Mouse (Mus musculus): ENCODE data around the gene Kdm4b. TPM values are rescaled to one million over a fixed set of nuclear protein-coding genes. Genes with fewer than 3 reads are reported as not detected.

Kdm4b gene
- polyA plus RNA-seq, 1 experiment from 2014 or later, result 13.5 TPM

- ATAC-seq (ENCODE audit: low FRiP score, low TSS enrichment) (no peak), DNase-seq (ENCODE audit: low spot score) (no peak)
- Histone ChIP-seq H3K4me2 (replicated peaks; ENCODE audit: low read depth) (no peak overlapping the region), H3K9me3 (ENCODE audit: control insufficient read depth, low read length) (no peaks in the 10 kb centered on the region), H3K4me3 (ENCODE audit: low read depth, low read length) (no peak overlapping the region), H3K27ac (replicated peaks) (no peak overlapping the region), H3K36me3 (ENCODE audit: control insufficient read depth, insufficient read depth, low read length) (no peaks in the 10 kb centered on the region), H3K27me3 (ENCODE audit: control insufficient read depth, insufficient read depth, low read length) (no peaks in the 10 kb centered on the region), H3K4me1 (replicated peaks; ENCODE audit: control insufficient read depth, insufficient read depth) (0 out of 2 replicates have a peak, but pooled peaks cover 4% of the 10 kb centered on the region), H3K9ac (ENCODE audit: low read length) (no peak overlapping the region)
- WGBS, result 58% methylated on average over 1 of the region's 1 CpGs
- TF ChIP-seq EP300 (optimal IDR thresholded peaks at IDR 0.05) (no peak), CTCF (IDR thresholded peaks at IDR 0.05; ENCODE audit: low read depth) (no peak)
These were observed 32.6 kb upstream of the Kdm4b start for GRCm38 (mm10) chr17:56293291-56293690.

- Histone ChIP-seq H3K27ac (replicated peaks) (no peak overlapping the region), H3K9me3 (ENCODE audit: control insufficient read depth, low read length) (no peaks in the 10 kb centered on the region), H3K4me1 (replicated peaks; ENCODE audit: control insufficient read depth, insufficient read depth) (0 out of 2 replicates have a peak, but pooled peaks cover 2% of the 10 kb centered on the region), H3K4me2 (replicated peaks; ENCODE audit: low read depth) (no peak overlapping the region), H3K36me3 (ENCODE audit: control insufficient read depth, insufficient read depth, low read length) (no peaks in the 10 kb centered on the region), H3K4me3 (ENCODE audit: low read depth, low read length) (no peak overlapping the region), H3K27me3 (ENCODE audit: control insufficient read depth, insufficient read depth, low read length) (no peaks in the 10 kb centered on the region), H3K9ac (ENCODE audit: low read length) (no peak overlapping the region)
- DNase-seq (ENCODE audit: low spot score), result no peak
- ATAC-seq (ENCODE audit: low FRiP score, low TSS enrichment), result no peak
- TF ChIP-seq EP300 (optimal IDR thresholded peaks at IDR 0.05) (no peak), CTCF (IDR thresholded peaks at IDR 0.05; ENCODE audit: low read depth) (no peak)
- WGBS, result 87% methylated on average over 19 of the region's 19 CpGs
These were observed 31.6 kb upstream of the Kdm4b start for GRCm38 (mm10) chr17:56294241-56294640.

GRCm38 (mm10) chr17:56296201-56296600 lies 29.7 kb upstream of the Kdm4b start:
- Histone ChIP-seq H3K4me2 (replicated peaks; ENCODE audit: low read depth) (no peak overlapping the region), H3K9me3 (ENCODE audit: control insufficient read depth, low read length) (no peaks in the 10 kb centered on the region), H3K36me3 (ENCODE audit: control insufficient read depth, insufficient read depth, low read length) (no peaks in the 10 kb centered on the region), H3K27me3 (ENCODE audit: control insufficient read depth, insufficient read depth, low read length) (no peaks in the 10 kb centered on the region), H3K4me3 (ENCODE audit: low read depth, low read length) (no peak overlapping the region), H3K9ac (ENCODE audit: low read length) (no peak overlapping the region), H3K4me1 (replicated peaks; ENCODE audit: control insufficient read depth, insufficient read depth) (0 out of 2 replicates have a peak, but pooled peaks cover 2% of the 10 kb centered on the region), H3K27ac (replicated peaks) (no peak overlapping the region)
- 57% methylated on average over 1 of the region's 1 CpGs for WGBS
- DNase-seq (ENCODE audit: low spot score) (no peak), ATAC-seq (ENCODE audit: low FRiP score, low TSS enrichment) (no peak)
- TF ChIP-seq EP300 (optimal IDR thresholded peaks at IDR 0.05) (no peak), CTCF (IDR thresholded peaks at IDR 0.05; ENCODE audit: low read depth) (no peak)

- Histone ChIP-seq H3K4me3 (ENCODE audit: low read depth, low read length) (no peak overlapping the region), H3K36me3 (ENCODE audit: control insufficient read depth, insufficient read depth, low read length) (no peaks in the 10 kb centered on the region), H3K4me1 (replicated peaks; ENCODE audit: control insufficient read depth, insufficient read depth) (no peaks in the 10 kb centered on the region), H3K9me3 (ENCODE audit: control insufficient read depth, low read length) (no peaks in the 10 kb centered on the region), H3K27ac (replicated peaks) (no peak overlapping the region), H3K4me2 (replicated peaks; ENCODE audit: low read depth) (no peak overlapping the region), H3K9ac (ENCODE audit: low read length) (no peak overlapping the region), H3K27me3 (ENCODE audit: control insufficient read depth, insufficient read depth, low read length) (no peaks in the 10 kb centered on the region)
- DNase-seq (ENCODE audit: low spot score) (no peak), ATAC-seq (ENCODE audit: low FRiP score, low TSS enrichment) (no peak)
- 100% methylated on average over 1 of the region's 1 CpGs for WGBS
- TF ChIP-seq CTCF (IDR thresholded peaks at IDR 0.05; ENCODE audit: low read depth) (no peak), EP300 (optimal IDR thresholded peaks at IDR 0.05) (no peak)
These were observed 27.6 kb upstream of the Kdm4b start for GRCm38 (mm10) chr17:56298238-56298637.

GRCm38 (mm10) chr17:56300186-56300585 lies 25.7 kb upstream of the Kdm4b start, which contains the start of gene Arrdc5:
Gene Arrdc5 (minus strand): TSS chr17:56300286.
- 94% methylated on average over 9 of the region's 9 CpGs for WGBS
- H3K27me3 ChIP-seq (ENCODE audit: control insufficient read depth, insufficient read depth, low read length), result no peaks in the 10 kb centered on the region
- no peaks in the 10 kb centered on the region for H3K9me3 ChIP-seq (ENCODE audit: control insufficient read depth, low read length)
- H3K27ac ChIP-seq (replicated peaks), result no peak within 1 kb of the TSS
- DNase-seq (ENCODE audit: low spot score) (no peak), ATAC-seq (ENCODE audit: low FRiP score, low TSS enrichment) (no peak)
- peaks cover 1% of the 10 kb centered on the region; the same call in 1 of the 2 replicates for H3K4me1 ChIP-seq (replicated peaks; ENCODE audit: control insufficient read depth, insufficient read depth)
- no peaks in the 10 kb centered on the region for H3K36me3 ChIP-seq (ENCODE audit: control insufficient read depth, insufficient read depth, low read length)
- H3K4me2 ChIP-seq (replicated peaks; ENCODE audit: low read depth), result no peak within 1 kb of the TSS
- H3K4me3 ChIP-seq (ENCODE audit: low read depth, low read length), result no peak within 1 kb of the TSS
- H3K9ac ChIP-seq (ENCODE audit: low read length), result no peak within 1 kb of the TSS
- TF ChIP-seq EP300 (optimal IDR thresholded peaks at IDR 0.05) (no peak), CTCF (IDR thresholded peaks at IDR 0.05; ENCODE audit: low read depth) (no peak)

GRCm38 (mm10) chr17:56302363-56302996 lies 23.4 kb upstream of the Kdm4b start:
- Histone ChIP-seq H3K36me3 (ENCODE audit: control insufficient read depth, insufficient read depth, low read length) (no peaks in the 10 kb centered on the region), H3K9me3 (ENCODE audit: control insufficient read depth, low read length) (no peaks in the 10 kb centered on the region), H3K4me1 (replicated peaks; ENCODE audit: control insufficient read depth, insufficient read depth) (peaks cover 5% of the 10 kb centered on the region; the same call in 1 of the 2 replicates), H3K4me3 (ENCODE audit: low read depth, low read length) (no peak overlapping the region), H3K27me3 (ENCODE audit: control insufficient read depth, insufficient read depth, low read length) (no peaks in the 10 kb centered on the region), H3K9ac (ENCODE audit: low read length) (no peak overlapping the region), H3K27ac (replicated peaks) (peak overlapping the region; percentile 58), H3K4me2 (replicated peaks; ENCODE audit: low read depth) (peak overlapping the region; percentile 97)
- DNase-seq (ENCODE audit: low spot score) (peak; percentile 31), ATAC-seq (ENCODE audit: low FRiP score, low TSS enrichment) (peak; percentile 18)
- TF ChIP-seq EP300 (optimal IDR thresholded peaks at IDR 0.05) (no peak), CTCF (IDR thresholded peaks at IDR 0.05; ENCODE audit: low read depth) (no peak)
- 37% methylated on average over 13 of the region's 13 CpGs for WGBS
